Mouse (Mus musculus) hematopoietic stem cell, adult 5-6 weeks (primary cell): ENCODE measurements around the gene Dpep3. TPM values are rescaled to one million over a fixed set of nuclear protein-coding genes. Genes with fewer than 3 reads are reported as not detected.
"Not testable (repeated sequence)": the region's sequence is repeated elsewhere in the genome, so short reads cannot be mapped to it uniquely, and the experiment has no call there.

Experiments used
- ATAC-seq, 2 experiments: fragments of 125-278 bp in 1 of 2; replicated peaks in 1 of 2; 2 replicates each; pipeline ENCODE4 v1.8.0; 2016 to 2017; ENCODE audit warnings: inconsistent platforms in 2 of 2, mild to moderate bottlenecking in 2 of 2, moderate number of reproducible peaks in 2 of 2, low read depth in 1 of 2, moderate TSS enrichment in 1 of 2; ENCODE audit not compliant: low FRiP score in 2 of 2, poor library complexity in 2 of 2, severe bottlenecking in 2 of 2, insufficient read depth in 1 of 2, low TSS enrichment in 1 of 2
- total RNA-seq: library from RNA; stranded (forward); fragments of 172-1452, 232-1000 nt; gene quantifications from 2 replicates; pipeline ENCODE4 v1.2.3, GENCODE M21; 2017

Dpep3 gene
- not detected in 2 replicates for total RNA-seq

GRCm38 (mm10) chr8:105979325-105979724 lies at the start of gene Dpep3:
TSS of gene Dpep3 (minus strand) at chr8:105979429.
- ATAC-seq = no peak

- ATAC-seq = peak; percentile 81 to 91
Measured at GRCm38 (mm10) chr8:106022483-106022882, 43.3 kb upstream of the Dpep3 start.

GRCm38 (mm10) chr8:106018039-106018438 lies 38.8 kb upstream of the Dpep3 start:
- no peak for ATAC-seq

GRCm38 (mm10) chr8:106017130-106017529 lies 37.9 kb upstream of the Dpep3 start:
- ATAC-seq = peak; percentile 95 to 99

- no peak for ATAC-seq
Measured at GRCm38 (mm10) chr8:106016284-106016683, 37.1 kb upstream of the Dpep3 start.

GRCm38 (mm10) chr8:106012203-106012602 lies 33.0 kb upstream of the Dpep3 start:
- not testable (repeated sequence) for ATAC-seq

- peak; percentile 7; a peak in 1 of 4 replicates for ATAC-seq
Measured at GRCm38 (mm10) chr8:106011643-106011986, 32.4 kb upstream of the Dpep3 start, which contains the start of gene Ddx28. TSS of gene Ddx28 (minus strand) at chr8:106011882.

- peak; percentile 94 to 95 for ATAC-seq
Measured at GRCm38 (mm10) chr8:106010748-106011642, 31.8 kb upstream of the Dpep3 start.

- not testable (repeated sequence) for ATAC-seq
Measured at GRCm38 (mm10) chr8:106007891-106008290, 28.7 kb upstream of the Dpep3 start.

GRCm38 (mm10) chr8:106007135-106007534 lies 27.9 kb upstream of the Dpep3 start:
- no peak for ATAC-seq

GRCm38 (mm10) chr8:106006413-106006812 lies 27.2 kb upstream of the Dpep3 start:
- ATAC-seq = no peak

GRCm38 (mm10) chr8:106005875-106006274 lies 26.6 kb upstream of the Dpep3 start, which contains the start of gene Dpep2nb:
TSS of gene Dpep2nb (minus strand) at chr8:106005975.
- no peak for ATAC-seq

GRCm38 (mm10) chr8:106004538-106005207 lies 25.4 kb upstream of the Dpep3 start:
- ATAC-seq = no peak

- no peak for ATAC-seq
Measured at GRCm38 (mm10) chr8:106001908-106002307, 22.7 kb upstream of the Dpep3 start.

GRCm38 (mm10) chr8:105998971-105999370 lies 19.7 kb upstream of the Dpep3 start:
- no peak for ATAC-seq

GRCm38 (mm10) chr8:105996359-105996758 lies 17.1 kb upstream of the Dpep3 start:
- peak; percentile 88 to 96 for ATAC-seq

- ATAC-seq = no peak
Measured at GRCm38 (mm10) chr8:105993226-105993625, 14.0 kb upstream of the Dpep3 start.

- ATAC-seq = no peak
Measured at GRCm38 (mm10) chr8:105992499-105992898, 13.3 kb upstream of the Dpep3 start.
